Mouse (Mus musculus): ENCODE results near the gene Stard9.
"Not testable (repeated sequence)": the region's sequence is repeated elsewhere in the genome, so short reads cannot be mapped to it uniquely, and the experiment has no call there.

Gene Stard9

GRCm38 (mm10) chr2:120654693-120655092 lies 25.8 kb downstream of the Stard9 start:
- no peak for DNase-seq (ENCODE audit: low spot score)

- DNase-seq (ENCODE audit: low spot score), result no peak
Observed at GRCm38 (mm10) chr2:120655905-120656304, 27.0 kb downstream of the Stard9 start.

- no peak for DNase-seq (ENCODE audit: low spot score)
Observed at GRCm38 (mm10) chr2:120656711-120657110, 27.8 kb downstream of the Stard9 start.

- no peak for DNase-seq (ENCODE audit: low spot score)
Observed at GRCm38 (mm10) chr2:120658486-120658885, 29.6 kb downstream of the Stard9 start.

GRCm38 (mm10) chr2:120659318-120659717 lies 30.4 kb downstream of the Stard9 start:
- DNase-seq (ENCODE audit: low spot score), result no peak

- no peak for DNase-seq (ENCODE audit: low spot score)
Observed at GRCm38 (mm10) chr2:120660486-120661078, 31.7 kb downstream of the Stard9 start.

- DNase-seq (ENCODE audit: low spot score), result no peak
Observed at GRCm38 (mm10) chr2:120662766-120663165, 33.8 kb downstream of the Stard9 start.

- no peak for DNase-seq (ENCODE audit: low spot score)
Observed at GRCm38 (mm10) chr2:120663491-120664154, 34.7 kb downstream of the Stard9 start.

- DNase-seq (ENCODE audit: low spot score), result no peak
Observed at GRCm38 (mm10) chr2:120667446-120667845, 38.5 kb downstream of the Stard9 start.

- DNase-seq (ENCODE audit: low spot score), result no peak
Observed at GRCm38 (mm10) chr2:120670253-120670652, 41.3 kb downstream of the Stard9 start.

- DNase-seq (ENCODE audit: low spot score), result not testable (repeated sequence)
Observed at GRCm38 (mm10) chr2:120681151-120681550, 52.2 kb downstream of the Stard9 start.

- no peak for DNase-seq (ENCODE audit: low spot score)
Observed at GRCm38 (mm10) chr2:120697767-120698166, 68.8 kb downstream of the Stard9 start.

- no peak for DNase-seq (ENCODE audit: low spot score)
Observed at GRCm38 (mm10) chr2:120700379-120700885, 71.5 kb downstream of the Stard9 start.

- DNase-seq (ENCODE audit: low spot score), result no peak
Observed at GRCm38 (mm10) chr2:120702675-120703074, 73.8 kb downstream of the Stard9 start.

GRCm38 (mm10) chr2:120707041-120707440 lies 78.1 kb downstream of the Stard9 start:
- no peak for DNase-seq (ENCODE audit: low spot score)

- DNase-seq (ENCODE audit: low spot score), result no peak
Observed at GRCm38 (mm10) chr2:120710154-120710553, 81.2 kb downstream of the Stard9 start.

- no peak for DNase-seq (ENCODE audit: low spot score)
Observed at GRCm38 (mm10) chr2:120710948-120711347, 82.0 kb downstream of the Stard9 start.

- DNase-seq (ENCODE audit: low spot score), result no peak
Observed at GRCm38 (mm10) chr2:120713441-120713840, 84.5 kb downstream of the Stard9 start.

GRCm38 (mm10) chr2:120718496-120718895 lies 89.6 kb downstream of the Stard9 start:
- DNase-seq (ENCODE audit: low spot score), result no peak

GRCm38 (mm10) chr2:120720821-120721220 lies 91.9 kb downstream of the Stard9 start:
- DNase-seq (ENCODE audit: low spot score), result no peak

- DNase-seq (ENCODE audit: low spot score), result no peak
Observed at GRCm38 (mm10) chr2:120721911-120722310, 93.0 kb downstream of the Stard9 start.

- peak; percentile 79 for DNase-seq (ENCODE audit: low spot score)
Observed at GRCm38 (mm10) chr2:120722491-120722890, 93.6 kb downstream of the Stard9 start.

- no peak for DNase-seq (ENCODE audit: low spot score)
Observed at GRCm38 (mm10) chr2:120723621-120724020, 94.7 kb downstream of the Stard9 start.

GRCm38 (mm10) chr2:120724176-120724575 lies 95.3 kb downstream of the Stard9 start:
- no peak for DNase-seq (ENCODE audit: low spot score)
